Mouse (Mus musculus) hindbrain, embryonic 10.5 days (tissue): ENCODE measurements around the gene Nrarp. TPM values are rescaled to one million over a fixed set of nuclear protein-coding genes. Genes with fewer than 3 reads are reported as not detected.
A peak's percentile ranks its signal among the peaks of the same experiment; 100 is the strongest.

Source experiments
- DNase-seq: peaks from one replicate; pipeline ENCODE4 v3.0.0-alpha.2; 2017; ENCODE audit warnings: low spot score
- H3K27ac ChIP-seq: fragments of 300-500 bp; sonication (generic); 2 replicates; pipeline ENCODE4 v1.5.1; 2016; ENCODE audit warnings: mild to moderate bottlenecking, moderate library complexity
- H3K27me3 ChIP-seq: fragments of 300-500 bp; sonication (generic); 2 replicates; pipeline ENCODE4 v1.6.1; 2016; ENCODE audit warnings: mild to moderate bottlenecking; ENCODE audit not compliant: poor library complexity, insufficient read depth, severe bottlenecking
- H3K36me3 ChIP-seq: fragments of 300-500 bp; sonication (generic); 2 replicates; pipeline ENCODE4 v1.6.1; 2016; ENCODE audit warnings: mild to moderate bottlenecking, moderate library complexity
- H3K4me1 ChIP-seq: fragments of 300-500 bp; sonication (generic); replicated peaks from 2 replicates; pipeline ENCODE4 v1.6.1; 2016; ENCODE audit warnings: mild to moderate bottlenecking
- H3K4me3 ChIP-seq: fragments of 300-500 bp; sonication (generic); 2 replicates; pipeline ENCODE4 v1.5.1; 2016; ENCODE audit warnings: mild to moderate bottlenecking, moderate library complexity
- H3K9me3 ChIP-seq: fragments of 300-500 bp; sonication (generic); 2 replicates; pipeline ENCODE4 v1.6.1; 2016; ENCODE audit warnings: mild to moderate bottlenecking, moderate library complexity
- WGBS: fragments of 180-500 bp; shearing (Covaris S2); methylation state at CpG from one replicate; pipeline ENCODE4 v1.1.7; 2016; 5-methylcytosine and 5-hydroxymethylcytosine counted together
- polyA plus RNA-seq: library from polyadenylated mRNA; unstranded; fragments of >200 nt; fragmentation: Nextera tagmentation; extraction: Ambion mirVana; gene quantifications from 2 replicates; pipeline ENCODE4 v1.2.1, GENCODE M21; 2016

Nrarp gene
- polyA plus RNA-seq, 1 experiment from 2014 or later: 108 TPM

DNA sequence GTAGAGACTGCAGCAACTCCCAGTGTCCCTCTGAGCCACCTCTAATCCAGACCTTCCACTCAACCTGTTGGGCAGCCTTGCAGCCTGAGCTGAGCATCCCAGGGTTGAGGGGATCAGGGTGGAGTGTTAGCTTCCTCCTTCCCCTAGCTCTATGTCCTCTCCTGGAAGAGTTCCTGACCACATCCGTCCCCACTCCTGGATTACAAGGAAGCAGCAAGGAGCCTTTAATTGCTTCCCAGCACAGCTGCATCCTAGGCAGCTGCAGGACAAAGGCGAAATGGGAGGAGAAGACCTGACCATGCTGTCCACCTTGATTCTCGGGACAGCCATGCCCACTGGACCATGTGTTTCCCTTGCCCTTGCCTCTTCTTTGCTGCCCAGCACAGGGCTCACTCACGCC, 3.5 kb upstream of the Nrarp start:
- no peaks in the 10 kb centered on the region for H3K36me3 ChIP-seq
- 44% methylated on average over 4 of the region's 4 CpGs for WGBS
- H3K27ac ChIP-seq: peak overlapping the region; percentile 98
- H3K4me1 ChIP-seq: peaks cover 84% of the 10 kb centered on the region
- peaks cover 21% of the 10 kb centered on the region; the same call in 1 of the 2 replicates for H3K27me3 ChIP-seq
- peak overlapping the region; percentile 45 for H3K4me3 ChIP-seq
- DNase-seq: no peak
- no peaks in the 10 kb centered on the region for H3K9me3 ChIP-seq

DNA sequence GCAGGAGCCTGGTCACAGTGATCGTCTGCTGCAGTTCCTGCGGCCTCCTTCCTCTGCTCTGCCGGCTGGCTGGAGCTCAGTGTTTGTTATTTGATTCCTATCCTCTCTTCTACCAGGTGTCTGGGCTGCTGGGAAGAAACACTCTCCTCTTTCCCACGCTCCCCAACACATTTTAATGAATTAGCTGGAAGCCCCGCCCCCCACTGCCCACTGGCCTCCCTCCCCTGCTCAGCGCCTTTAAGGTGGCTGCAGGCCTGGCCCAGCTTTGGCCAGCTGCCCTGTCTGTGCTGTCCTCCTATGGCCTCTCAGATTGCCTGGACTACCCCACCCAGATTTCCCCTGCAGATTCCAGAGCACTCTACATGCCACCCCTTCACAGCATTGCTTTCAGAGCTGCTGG, 2.9 kb upstream of the Nrarp start:
- Histone ChIP-seq H3K36me3 (peaks cover 2% of the 10 kb centered on the region), H3K4me1 (peaks cover 80% of the 10 kb centered on the region), H3K4me3 (peak overlapping the region; percentile 45), H3K27me3 (peaks cover 21% of the 10 kb centered on the region; the same call in 1 of the 2 replicates), H3K27ac (peak overlapping the region; percentile 98), H3K9me3 (no peaks in the 10 kb centered on the region)
- 2% methylated on average over 6 of the region's 6 CpGs for WGBS
- DNase-seq: peak; percentile 76

DNA sequence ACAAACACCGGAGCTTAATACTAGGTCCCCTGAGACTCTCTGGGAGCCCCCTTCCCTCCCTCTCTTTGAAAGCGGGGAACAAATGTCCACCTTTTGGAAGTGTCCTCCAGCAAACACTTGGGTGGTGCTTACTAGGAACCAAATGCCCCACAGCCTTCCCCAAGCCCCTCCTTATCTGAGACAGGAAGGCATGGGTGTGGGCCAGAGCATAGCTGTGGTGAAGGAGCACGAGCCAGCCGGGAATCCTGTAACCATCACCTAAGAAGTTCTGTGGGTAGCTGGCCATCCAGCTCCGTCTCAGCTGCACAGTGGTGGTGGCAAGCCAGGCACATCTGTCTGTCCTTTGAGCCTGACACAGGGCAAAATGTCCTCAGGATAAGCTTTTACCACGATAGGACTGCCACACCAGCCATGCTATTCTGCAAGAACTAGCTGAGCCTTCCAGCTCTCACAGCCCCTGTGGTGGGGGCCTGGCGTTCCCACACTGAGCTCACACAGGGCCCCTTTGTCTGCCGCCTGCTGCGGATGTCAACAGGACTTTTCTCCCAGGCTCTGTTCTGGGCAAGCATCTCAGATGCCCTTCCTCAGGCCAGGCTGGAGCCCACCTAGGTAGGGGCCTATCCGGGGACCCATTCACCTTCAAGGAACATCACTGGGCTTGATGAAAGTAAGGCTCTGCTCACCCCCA, 2.1 kb upstream of the Nrarp start:
- Histone ChIP-seq H3K4me1 (peaks cover 81% of the 10 kb centered on the region), H3K9me3 (no peaks in the 10 kb centered on the region), H3K4me3 (peak overlapping the region; percentile 45), H3K27me3 (peaks cover 21% of the 10 kb centered on the region; the same call in 1 of the 2 replicates), H3K27ac (peak overlapping the region; percentile 98), H3K36me3 (peaks cover 8% of the 10 kb centered on the region)
- WGBS: 24% methylated on average over 10 of the region's 10 CpGs
- peak; percentile 38 for DNase-seq

DNA sequence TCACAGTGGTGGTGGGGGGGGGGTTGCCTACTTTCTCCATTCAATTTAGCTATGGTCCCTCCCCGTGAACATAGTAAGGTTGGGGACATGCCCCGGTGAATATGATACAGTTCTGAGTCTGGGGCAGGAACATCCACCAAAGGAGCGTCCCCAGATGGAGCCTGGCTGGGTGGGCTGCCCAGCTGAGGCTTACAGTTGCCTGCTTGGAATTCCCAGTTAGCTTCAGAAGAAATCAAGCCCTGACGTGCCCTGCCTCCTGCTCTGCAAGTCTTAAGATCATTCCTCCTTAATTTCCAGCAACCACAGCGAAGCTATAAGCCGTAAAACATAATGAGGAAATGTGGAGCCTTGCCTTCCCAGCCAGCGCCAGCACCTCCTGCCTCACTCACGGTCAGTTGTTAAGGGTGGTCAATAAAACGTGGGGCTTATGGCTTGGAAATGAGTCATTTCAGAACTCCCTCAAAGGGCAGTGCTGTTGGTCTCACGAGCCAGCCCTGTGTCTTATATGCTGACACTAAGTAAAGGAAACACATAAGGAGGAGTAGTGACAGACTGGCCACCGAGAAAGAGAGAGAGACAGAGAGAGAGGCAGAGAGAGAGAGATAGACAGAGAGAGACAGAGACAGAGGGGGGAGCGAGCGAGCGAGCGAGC, 866 bp upstream of the Nrarp start:
- Histone ChIP-seq H3K4me1 (peaks cover 84% of the 10 kb centered on the region), H3K36me3 (peaks cover 21% of the 10 kb centered on the region), H3K27ac (peak overlapping the region; percentile 98), H3K27me3 (peaks cover 18% of the 10 kb centered on the region), H3K4me3 (peak overlapping the region; percentile 85), H3K9me3 (no peaks in the 10 kb centered on the region)
- no peak for DNase-seq
- 41% methylated on average over 15 of the region's 15 CpGs for WGBS

DNA sequence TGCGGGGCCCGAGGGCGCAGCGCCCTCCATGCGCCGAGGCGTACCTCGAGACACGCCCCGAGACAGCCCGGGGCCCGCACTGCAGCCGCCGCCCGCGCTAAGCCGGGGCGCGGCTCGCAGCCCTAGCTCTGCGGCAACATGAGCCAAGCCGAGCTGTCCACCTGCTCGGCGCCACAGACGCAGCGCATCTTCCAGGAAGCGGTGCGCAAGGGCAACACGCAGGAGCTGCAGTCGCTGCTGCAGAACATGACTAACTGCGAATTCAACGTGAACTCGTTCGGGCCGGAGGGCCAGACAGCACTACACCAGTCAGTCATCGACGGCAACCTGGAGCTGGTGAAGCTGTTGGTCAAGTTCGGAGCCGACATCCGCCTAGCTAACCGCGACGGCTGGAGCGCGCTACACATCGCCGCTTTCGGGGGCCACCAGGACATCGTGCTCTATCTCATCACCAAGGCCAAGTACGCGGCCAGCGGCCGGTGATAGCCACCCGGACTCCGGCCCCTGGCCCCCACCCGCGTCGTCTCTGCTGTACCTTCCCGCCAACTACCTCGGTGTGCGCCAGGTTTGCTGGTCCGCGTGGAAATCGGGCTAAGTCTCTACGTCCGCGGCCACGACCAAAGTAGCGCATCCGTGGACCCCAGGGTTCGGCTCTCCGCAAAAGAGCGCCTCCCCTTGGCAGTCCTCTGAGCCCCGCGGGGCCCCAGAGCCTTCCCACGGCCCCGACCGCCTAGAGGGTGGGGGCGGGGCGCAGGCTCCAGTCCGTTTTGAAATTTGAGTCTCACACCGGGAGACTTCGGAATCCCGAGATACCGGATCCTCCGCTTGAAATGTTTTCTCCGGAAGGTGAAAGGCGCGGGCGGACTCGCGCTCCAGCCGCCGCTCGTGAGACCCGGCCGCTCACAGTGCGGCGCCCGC, 674 bp downstream of the Nrarp start:
- Histone ChIP-seq H3K27me3 (peaks cover 20% of the 10 kb centered on the region), H3K4me3 (peak overlapping the region; percentile 85), H3K36me3 (peaks cover 24% of the 10 kb centered on the region), H3K27ac (peak overlapping the region; percentile 98), H3K9me3 (no peaks in the 10 kb centered on the region), H3K4me1 (peaks cover 84% of the 10 kb centered on the region)
- WGBS: under 1% methylated on average over 100 of the region's 100 CpGs
- peak; percentile 75 for DNase-seq

DNA sequence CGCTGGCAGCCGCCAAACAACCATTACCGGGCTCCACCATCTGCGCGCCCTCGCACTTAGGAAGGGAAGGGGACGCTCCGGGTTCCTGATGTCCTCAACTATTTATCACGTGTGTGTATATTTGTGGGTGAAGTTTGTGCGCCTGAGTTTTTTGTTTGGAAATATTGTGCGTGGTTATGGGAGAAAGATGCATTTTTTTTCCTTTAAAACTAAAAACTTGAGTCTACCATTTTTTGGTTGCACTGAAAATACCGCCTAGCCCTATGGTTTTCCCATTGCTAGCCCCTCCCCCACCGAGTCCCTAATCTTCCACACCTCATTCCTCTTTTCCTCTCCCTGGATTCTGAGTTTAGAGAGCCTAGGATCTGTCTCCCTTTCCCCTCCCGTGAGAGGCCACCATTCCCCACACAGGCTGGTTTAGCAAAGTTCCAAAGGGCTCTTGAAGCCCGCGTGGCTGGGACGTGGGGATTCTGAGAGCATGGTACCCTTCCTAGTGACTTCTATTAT, 1.4 kb downstream of the Nrarp start:
- peaks cover 17% of the 10 kb centered on the region for H3K27me3 ChIP-seq
- peak overlapping the region; percentile 85 for H3K4me3 ChIP-seq
- H3K9me3 ChIP-seq: no peaks in the 10 kb centered on the region
- peak overlapping the region; percentile 98 for H3K27ac ChIP-seq
- peaks cover 24% of the 10 kb centered on the region for H3K36me3 ChIP-seq
- no peak for DNase-seq
- under 1% methylated on average over 17 of the region's 17 CpGs for WGBS
- H3K4me1 ChIP-seq: peaks cover 84% of the 10 kb centered on the region

DNA sequence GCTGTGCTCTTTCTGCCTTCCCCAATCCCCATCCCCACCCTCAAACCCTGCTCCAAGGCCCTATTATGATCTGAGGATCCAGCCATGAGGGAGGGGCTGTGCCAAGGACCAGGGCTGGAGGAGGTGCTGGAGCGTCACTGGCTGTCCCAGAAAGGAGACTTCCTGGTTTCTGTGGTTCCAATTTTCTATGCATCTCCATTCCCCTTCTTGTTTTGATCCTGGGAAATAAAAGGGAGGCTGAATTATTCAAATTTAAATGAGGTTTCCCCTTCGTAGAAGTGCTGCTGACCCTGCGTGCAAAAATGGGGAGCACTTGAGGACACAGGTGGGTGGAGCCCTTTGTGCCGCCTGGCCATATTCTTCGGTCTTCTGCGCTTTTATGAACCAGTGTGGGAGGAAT, 2.1 kb downstream of the Nrarp start:
- Histone ChIP-seq H3K36me3 (peaks cover 24% of the 10 kb centered on the region), H3K9me3 (no peaks in the 10 kb centered on the region), H3K27ac (peak overlapping the region; percentile 98), H3K4me1 (peaks cover 80% of the 10 kb centered on the region), H3K4me3 (peak overlapping the region; percentile 85), H3K27me3 (peaks cover 17% of the 10 kb centered on the region)
- DNase-seq: no peak
- WGBS: 12% methylated on average over 6 of the region's 6 CpGs

DNA sequence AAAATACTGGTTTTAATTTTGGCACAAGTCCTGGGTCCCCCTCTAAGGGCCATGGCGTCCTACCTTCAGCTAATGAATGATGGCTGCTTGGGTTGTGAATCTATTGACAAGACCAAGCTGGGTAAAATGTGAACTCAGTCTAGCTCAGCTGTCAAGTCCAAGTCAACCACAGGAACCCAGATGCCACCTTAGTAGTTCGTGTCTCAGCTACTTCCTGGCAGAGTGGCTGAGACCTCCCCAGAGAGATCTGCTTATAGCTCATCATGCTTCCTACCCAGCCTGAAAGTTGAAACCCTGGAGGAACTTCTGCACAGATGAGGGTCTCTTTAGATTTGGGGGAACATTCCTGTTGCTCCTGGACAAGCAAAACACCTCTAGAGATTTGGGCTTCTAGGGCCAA, 2.8 kb downstream of the Nrarp start:
- H3K4me3 ChIP-seq: peak overlapping the region; percentile 85
- H3K27me3 ChIP-seq: peaks cover 17% of the 10 kb centered on the region
- DNase-seq: no peak
- peaks cover 24% of the 10 kb centered on the region for H3K36me3 ChIP-seq
- peaks cover 73% of the 10 kb centered on the region for H3K4me1 ChIP-seq
- H3K9me3 ChIP-seq: no peaks in the 10 kb centered on the region
- WGBS: 52% methylated on average over 2 of the region's 2 CpGs
- peak overlapping the region; percentile 98 for H3K27ac ChIP-seq

DNA sequence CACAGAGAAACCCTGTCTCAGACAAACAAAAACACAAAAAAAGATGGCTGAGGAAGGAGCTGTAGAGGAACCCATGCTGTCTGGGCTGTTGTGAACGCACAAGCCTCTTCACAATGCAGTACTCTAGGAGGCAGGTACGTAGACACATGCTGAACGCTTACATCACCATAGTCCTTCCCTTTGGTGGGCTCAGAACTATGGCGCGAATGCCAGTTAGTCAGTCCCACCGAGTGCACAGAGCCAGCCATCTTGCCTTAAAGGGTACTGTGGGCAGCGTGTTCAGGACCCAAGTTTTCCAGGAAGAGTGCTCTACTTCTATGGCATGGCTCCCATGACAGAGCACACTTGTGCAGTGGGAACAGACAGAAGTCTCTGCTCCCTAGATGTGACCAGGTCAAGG, 3.9 kb downstream of the Nrarp start:
- Histone ChIP-seq H3K27me3 (peaks cover 9% of the 10 kb centered on the region), H3K4me3 (peak overlapping the region; percentile 85), H3K9me3 (no peaks in the 10 kb centered on the region), H3K4me1 (peaks cover 62% of the 10 kb centered on the region), H3K36me3 (peaks cover 24% of the 10 kb centered on the region), H3K27ac (peak overlapping the region; percentile 98)
- 95% methylated on average over 7 of the region's 7 CpGs for WGBS
- no peak for DNase-seq

DNA sequence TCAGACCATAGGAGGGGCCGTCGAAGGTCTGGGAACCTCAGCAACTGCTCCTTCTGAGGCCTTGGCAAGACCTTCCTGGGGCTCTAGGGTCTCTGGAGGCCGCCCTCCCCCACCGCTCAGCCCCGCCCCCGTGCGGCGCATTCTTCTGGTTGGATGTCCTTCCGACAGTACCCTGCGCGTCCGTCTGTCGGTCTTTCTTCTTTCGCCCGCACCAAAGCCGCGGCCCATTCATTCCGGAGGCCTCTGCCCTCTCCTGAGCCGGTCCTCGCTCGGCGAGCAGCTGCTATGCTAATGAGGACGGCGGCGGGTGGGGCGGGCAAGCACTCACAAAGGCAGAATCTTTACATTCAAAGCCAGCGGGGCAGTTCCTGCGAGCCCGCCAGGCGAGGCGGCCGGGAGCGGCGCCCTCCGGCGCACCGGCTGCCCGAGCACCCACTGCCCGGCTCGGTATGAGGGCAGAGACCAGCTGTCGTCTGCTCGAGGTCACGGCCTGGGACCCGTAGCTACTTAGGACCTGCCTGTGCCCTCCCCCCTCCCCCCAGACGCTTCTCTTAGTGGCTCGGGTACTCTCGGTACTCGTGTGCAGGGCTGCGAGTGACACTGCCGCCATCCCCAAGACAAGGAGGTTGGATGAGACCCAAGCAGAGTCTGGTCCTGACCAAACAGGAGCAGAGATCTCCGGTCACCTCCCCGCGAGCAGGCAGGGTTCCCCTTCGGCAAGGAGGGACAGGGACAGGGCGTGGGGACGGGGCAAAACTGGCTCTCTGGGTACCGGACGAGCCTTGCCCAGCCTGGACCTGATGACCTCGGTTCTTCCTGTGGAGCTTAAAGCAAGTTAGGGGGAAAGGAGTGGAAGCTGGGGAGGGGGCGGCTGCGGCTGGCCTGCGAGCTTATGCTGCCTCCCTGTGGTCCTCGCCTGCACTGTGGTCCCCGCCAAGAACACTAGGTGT, 5.3 kb downstream of the Nrarp start:
- Histone ChIP-seq H3K27ac (peak overlapping the region; percentile 98), H3K36me3 (peaks cover 24% of the 10 kb centered on the region), H3K9me3 (no peaks in the 10 kb centered on the region), H3K4me3 (peak overlapping the region; percentile 85), H3K4me1 (peaks cover 50% of the 10 kb centered on the region), H3K27me3 (peaks cover 6% of the 10 kb centered on the region)
- DNase-seq: peak; percentile 95
- WGBS: under 1% methylated on average over 64 of the region's 64 CpGs

DNA sequence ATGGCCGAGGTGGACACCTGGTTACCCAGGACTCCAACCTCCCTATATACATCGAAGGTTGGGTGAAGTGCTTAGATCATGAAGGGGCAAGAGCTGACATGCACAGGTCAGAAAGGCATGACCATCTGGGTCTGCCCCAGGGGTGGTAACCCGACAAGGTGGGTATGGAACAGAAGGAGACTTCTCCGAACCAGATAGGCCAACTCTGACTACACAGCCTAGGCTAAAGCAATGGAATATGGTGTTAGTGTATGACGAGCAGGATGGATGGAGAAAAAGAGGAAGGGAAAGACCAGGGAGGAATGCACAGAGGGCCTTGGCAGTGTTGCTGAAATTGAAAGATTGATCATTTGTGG, 6.0 kb downstream of the Nrarp start:
- WGBS: 34% methylated on average over 5 of the region's 5 CpGs
- Histone ChIP-seq H3K4me1 (peaks cover 49% of the 10 kb centered on the region), H3K9me3 (no peaks in the 10 kb centered on the region), H3K4me3 (peak overlapping the region; percentile 85), H3K27me3 (peaks cover 6% of the 10 kb centered on the region), H3K27ac (peak overlapping the region; percentile 98), H3K36me3 (peaks cover 24% of the 10 kb centered on the region)
- DNase-seq: no peak

DNA sequence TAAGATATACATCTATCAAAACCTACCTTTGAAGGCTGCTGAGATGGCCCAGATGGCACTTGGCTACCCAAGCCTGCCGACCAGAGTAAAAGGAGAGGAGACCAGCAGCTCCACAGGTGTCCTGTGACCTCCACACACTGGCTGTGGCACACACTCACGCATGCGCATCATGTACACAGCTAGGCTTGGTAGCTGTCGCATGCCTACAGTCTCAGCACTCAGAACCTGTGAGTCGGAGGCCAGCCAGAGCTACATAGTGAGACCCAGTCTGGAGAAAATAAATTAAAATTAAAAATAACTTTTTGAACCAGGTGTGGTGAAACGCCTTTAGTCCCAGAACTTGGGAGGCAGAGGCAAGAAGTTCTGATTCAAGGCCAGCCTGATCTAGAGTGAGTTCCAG, 7.3 kb downstream of the Nrarp start:
- Histone ChIP-seq H3K4me3 (no peak overlapping the region), H3K4me1 (peaks cover 44% of the 10 kb centered on the region), H3K36me3 (peaks cover 20% of the 10 kb centered on the region), H3K27ac (no peak overlapping the region), H3K27me3 (peaks cover 6% of the 10 kb centered on the region), H3K9me3 (no peaks in the 10 kb centered on the region)
- no peak for DNase-seq
- WGBS: 81% methylated on average over 6 of the region's 6 CpGs
